Mouse (Mus musculus) thymus, adult 2 months (tissue): ENCODE data around the gene Uhrf1bp1. TPM values are rescaled to one million over a fixed set of nuclear protein-coding genes. Genes with fewer than 3 reads are reported as not detected.
"Not testable (repeated sequence)": the region's sequence is repeated elsewhere in the genome, so short reads cannot be mapped to it uniquely, and the experiment has no call there.

ENCODE experiments used
- DNase-seq: peaks from one replicate; pipeline ENCODE4 v3.0.0; 2021
- H3K27ac ChIP-seq: fragments of 200-500 bp; 2 replicates; pipeline ENCODE4 v1.5.1; 2012; ENCODE audit warnings: low read length, control low read depth; ENCODE audit not compliant: control insufficient read depth, insufficient read depth
- H3K27me3 ChIP-seq: fragments of 200-500 bp; 2 replicates; pipeline ENCODE4 v1.6.1; 2012; ENCODE audit warnings: mild to moderate bottlenecking, low read length, moderate library complexity, mixed read lengths; ENCODE audit not compliant: control insufficient read depth, insufficient read depth
- H3K36me3 ChIP-seq: fragments of 200-500 bp; 2 replicates; pipeline ENCODE4 v1.6.1; 2012; ENCODE audit warnings: mild to moderate bottlenecking, low read length, moderate library complexity; ENCODE audit not compliant: control insufficient read depth, insufficient read depth
- H3K4me1 ChIP-seq: fragments of 200-500 bp; replicated peaks from 2 replicates; pipeline ENCODE4 v1.6.1; 2012; ENCODE audit warnings: low read length; ENCODE audit not compliant: control insufficient read depth, insufficient read depth
- H3K4me3 ChIP-seq: fragments of 200-500 bp; 2 replicates; pipeline ENCODE4 v1.5.1; 2012; ENCODE audit warnings: mild to moderate bottlenecking, low read length, control low read depth, moderate library complexity; ENCODE audit not compliant: control insufficient read depth, insufficient read depth
- CTCF ChIP-seq: fragments of 200-500 bp; IDR thresholded peaks from 2 replicates; pipeline ENCODE4 v1.5.1; 2012; ENCODE audit warnings: mild to moderate bottlenecking, control low read depth, low read length, moderate library complexity, borderline replicate concordance; ENCODE audit not compliant: control insufficient read depth, poor library complexity, insufficient read depth; ENCODE audit errors: extremely low read depth
- POLR2A ChIP-seq: fragments of 200-500 bp; IDR thresholded peaks from 2 replicates; pipeline ENCODE4 v1.6.1; 2012; ENCODE audit warnings: mild to moderate bottlenecking, low read length, control low read depth, moderate library complexity; ENCODE audit not compliant: control insufficient read depth, poor library complexity, insufficient read depth; ENCODE audit errors: extremely low read depth
- WGBS: fragments of 180-500 bp; shearing (Covaris S2); methylation state at CpG from one replicate; pipeline ENCODE4 v1.1.7; 2018; 5-methylcytosine and 5-hydroxymethylcytosine counted together
- polyA plus RNA-seq: library from polyadenylated mRNA; depleted of rRNA; stranded (reverse); fragments of >200 nt; gene quantifications from 2 replicates; pipeline ENCODE4 v1.2.3, GENCODE M21; 2012

The Uhrf1bp1 gene
- polyA plus RNA-seq, 1 experiment = 4.4 TPM

DNA sequence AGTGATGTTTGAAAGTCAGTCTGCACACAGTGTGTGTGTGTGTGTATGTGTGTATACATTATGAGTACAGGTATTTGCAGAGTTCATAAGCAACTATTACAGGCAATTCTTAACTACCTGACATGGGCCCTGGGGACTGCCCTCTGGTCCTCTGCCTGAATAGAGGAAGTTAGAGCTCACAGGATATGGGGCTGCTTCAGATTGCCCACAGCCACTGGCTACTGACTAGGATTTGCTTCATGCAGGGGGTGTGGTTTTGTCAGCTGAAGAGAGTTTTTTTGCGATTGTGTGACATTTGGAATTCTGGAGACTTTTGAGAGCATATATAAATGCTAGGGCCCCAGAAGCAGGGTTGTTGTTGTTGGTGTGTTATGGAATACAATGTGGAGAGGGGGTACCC is 31.3 kb upstream of the Uhrf1bp1 start:
- peaks cover 24% of the 10 kb centered on the region for H3K4me1 ChIP-seq

DNA sequence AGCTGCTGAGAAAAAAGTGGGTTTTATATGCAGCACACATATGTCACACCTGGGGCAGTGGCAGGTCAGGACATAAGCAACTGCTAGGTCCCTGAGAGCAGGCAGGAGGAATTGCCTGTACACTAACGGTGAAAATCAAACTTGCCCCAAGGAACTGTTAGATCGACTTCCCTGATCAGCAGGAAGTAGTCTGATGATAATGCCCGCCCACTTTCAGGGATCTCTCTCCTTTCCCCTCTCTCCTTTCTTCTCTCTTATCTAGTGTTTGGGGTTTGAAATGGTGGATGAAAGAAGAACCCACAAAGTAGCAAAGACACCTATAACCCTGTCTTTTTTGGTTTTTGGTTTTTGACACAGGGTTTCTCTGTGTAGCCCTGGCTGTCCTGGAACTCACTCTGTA is 30.7 kb upstream of the Uhrf1bp1 start:
- Histone ChIP-seq H3K27ac (peak overlapping the region; percentile 72), H3K4me1 (peaks cover 24% of the 10 kb centered on the region), H3K36me3 (no peaks in the 10 kb centered on the region), H3K27me3 (no peaks in the 10 kb centered on the region), H3K4me3 (no peak overlapping the region)
- peak; percentile 10 for DNase-seq
- TF ChIP-seq POLR2A (no peak), CTCF (no peak)
- WGBS = 0% methylated on average over 3 of the region's 3 CpGs

More for the DNA sequence above, 31.3 kb upstream of the Uhrf1bp1 start:
- Histone ChIP-seq H3K4me3 (no peak overlapping the region), H3K36me3 (no peaks in the 10 kb centered on the region), H3K27me3 (no peaks in the 10 kb centered on the region), H3K27ac (peak overlapping the region; percentile 72; the same call in 1 of the 2 replicates)
- DNase-seq = no peak
- TF ChIP-seq CTCF (no peak), POLR2A (no peak)
- 6% methylated on average over 1 of the region's 1 CpGs for WGBS

DNA sequence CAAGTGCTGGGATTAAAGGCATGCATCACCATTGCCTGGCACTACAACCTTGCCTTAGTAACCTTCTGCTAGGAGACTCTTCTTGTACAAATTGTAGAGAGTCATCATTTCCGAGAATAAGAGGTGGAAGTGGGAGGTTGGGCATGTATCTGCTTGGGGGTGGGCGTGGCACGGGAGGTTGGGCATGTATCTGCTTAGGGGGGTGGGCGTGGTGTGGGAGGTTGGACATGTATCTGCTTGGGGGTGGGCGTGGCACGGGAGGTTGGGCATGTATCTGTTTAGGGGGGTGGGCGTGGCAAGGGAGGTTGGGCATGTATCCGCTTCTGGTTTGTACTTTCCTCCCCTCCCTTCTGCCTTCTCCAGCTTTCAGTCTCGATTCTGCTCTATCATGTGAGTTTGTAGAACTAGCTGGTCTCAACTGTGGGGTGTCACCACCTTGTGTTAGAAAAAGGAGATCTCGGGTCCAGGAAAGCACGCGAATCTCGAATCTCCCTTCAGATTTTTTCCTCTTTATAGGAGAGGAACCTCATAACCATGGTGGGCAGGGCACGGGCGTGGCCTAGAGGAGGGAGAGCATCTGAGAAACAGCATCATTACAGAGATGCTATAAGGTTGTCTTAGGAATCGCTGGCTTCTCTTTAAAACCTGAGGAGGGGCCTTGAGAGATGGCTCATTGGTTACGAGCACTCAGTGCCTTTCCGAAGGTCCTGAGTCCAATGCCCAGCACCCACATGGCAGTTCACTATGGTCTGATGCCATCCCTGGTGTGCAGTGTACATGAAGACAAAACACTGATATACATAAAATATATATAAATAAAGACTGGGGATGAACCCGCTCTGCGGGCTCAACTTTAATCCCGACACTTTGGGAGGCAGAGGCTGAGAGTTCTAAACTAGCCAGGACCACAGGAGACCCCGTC is 30.0 kb upstream of the Uhrf1bp1 start:
- WGBS = under 1% methylated on average over 22 of the region's 22 CpGs
- peak; percentile 79 for DNase-seq
- Histone ChIP-seq H3K4me3 (peak overlapping the region; percentile 30), H3K27ac (peak overlapping the region; percentile 74), H3K36me3 (no peaks in the 10 kb centered on the region), H3K27me3 (no peaks in the 10 kb centered on the region), H3K4me1 (peaks cover 24% of the 10 kb centered on the region)
- TF ChIP-seq POLR2A = no peak
- no peak for TF ChIP-seq CTCF

DNA sequence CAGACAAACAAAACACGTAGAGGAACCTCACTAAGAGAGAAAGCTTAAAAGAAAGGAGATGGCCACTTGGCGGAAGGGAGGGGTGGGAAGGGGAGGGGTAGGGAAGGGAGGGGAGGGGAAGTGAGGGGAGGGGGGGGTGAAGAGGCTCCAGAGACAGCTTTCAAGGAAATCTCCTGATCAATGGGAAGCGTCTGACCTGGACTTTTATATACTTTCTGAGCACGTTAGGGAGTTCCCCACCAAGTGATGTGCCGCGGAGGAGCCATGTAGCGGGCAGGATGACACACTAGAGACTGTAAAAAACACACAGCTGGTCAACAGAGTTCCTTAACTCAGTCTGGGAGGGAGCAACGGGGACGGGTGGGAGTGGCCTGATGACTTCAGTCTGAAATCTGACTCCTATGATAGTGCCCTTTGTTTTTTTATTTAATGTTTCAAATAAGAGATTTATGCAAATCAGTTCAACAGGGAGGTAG is 29.3 kb upstream of the Uhrf1bp1 start:
- H3K4me1 ChIP-seq = peaks cover 19% of the 10 kb centered on the region
- no peaks in the 10 kb centered on the region for H3K36me3 ChIP-seq
- H3K27ac ChIP-seq = peak overlapping the region; percentile 74
- DNase-seq = peak; percentile 16
- TF ChIP-seq POLR2A (no peak), CTCF (no peak)
- no peak overlapping the region for H3K4me3 ChIP-seq
- no peaks in the 10 kb centered on the region for H3K27me3 ChIP-seq
- 1% methylated on average over 9 of the region's 9 CpGs for WGBS

DNA sequence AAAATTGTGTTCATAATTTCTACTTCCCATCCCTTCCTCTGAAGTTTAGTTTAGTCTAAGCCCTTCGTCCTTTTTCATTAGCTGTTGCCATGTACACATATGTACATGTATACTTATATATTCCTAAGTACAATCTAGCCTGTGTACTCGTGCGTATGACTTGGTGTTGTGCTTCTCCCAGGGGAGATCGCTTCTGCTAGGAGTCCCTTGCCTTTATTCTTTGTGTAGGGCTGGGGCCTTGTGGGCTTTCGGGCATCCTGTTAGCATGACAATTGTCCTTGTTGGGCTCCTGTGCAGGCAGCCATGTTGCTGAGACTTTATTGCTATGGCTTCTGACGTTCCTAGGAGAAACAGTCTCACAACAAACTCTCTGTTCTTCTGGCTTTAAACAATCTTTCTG is 28.7 kb upstream of the Uhrf1bp1 start:
- Histone ChIP-seq H3K36me3 (no peaks in the 10 kb centered on the region), H3K27me3 (no peaks in the 10 kb centered on the region), H3K27ac (no peak overlapping the region), H3K4me1 (peaks cover 18% of the 10 kb centered on the region), H3K4me3 (no peak overlapping the region)
- whole genome bisulfite sequencing = 77% methylated on average over 6 of the region's 6 CpGs
- TF ChIP-seq CTCF (no peak), POLR2A (no peak)
- DNase-seq = no peak

DNA sequence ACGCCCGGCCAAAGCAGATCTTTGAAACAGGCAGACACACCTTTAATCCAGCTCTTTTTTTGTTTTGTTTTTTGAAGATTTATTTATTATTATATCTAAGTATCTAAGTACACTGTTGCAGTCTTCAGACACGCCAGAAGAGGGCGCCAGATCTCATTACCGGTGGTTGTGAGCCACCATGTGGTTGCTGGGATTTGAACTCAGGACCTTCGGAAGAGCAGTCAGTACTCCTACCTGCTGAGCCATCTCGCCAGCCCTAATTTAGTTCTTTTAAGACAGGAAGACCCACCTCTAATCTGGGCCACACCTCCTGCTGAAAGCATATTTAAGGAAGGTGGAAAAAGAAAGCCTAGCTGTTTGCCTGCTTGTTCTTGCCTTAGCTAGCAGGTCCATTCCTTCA is 25.8 kb upstream of the Uhrf1bp1 start:
- Histone ChIP-seq H3K27ac (no peak overlapping the region), H3K4me3 (no peak overlapping the region), H3K4me1 (peaks cover 12% of the 10 kb centered on the region), H3K27me3 (no peaks in the 10 kb centered on the region), H3K36me3 (no peaks in the 10 kb centered on the region)
- 55% methylated on average over 7 of the region's 7 CpGs for WGBS
- TF ChIP-seq POLR2A (no peak), CTCF (peak; percentile 54; the same call in 1 of the 2 replicates)
- peak; percentile 27 for DNase-seq

DNA sequence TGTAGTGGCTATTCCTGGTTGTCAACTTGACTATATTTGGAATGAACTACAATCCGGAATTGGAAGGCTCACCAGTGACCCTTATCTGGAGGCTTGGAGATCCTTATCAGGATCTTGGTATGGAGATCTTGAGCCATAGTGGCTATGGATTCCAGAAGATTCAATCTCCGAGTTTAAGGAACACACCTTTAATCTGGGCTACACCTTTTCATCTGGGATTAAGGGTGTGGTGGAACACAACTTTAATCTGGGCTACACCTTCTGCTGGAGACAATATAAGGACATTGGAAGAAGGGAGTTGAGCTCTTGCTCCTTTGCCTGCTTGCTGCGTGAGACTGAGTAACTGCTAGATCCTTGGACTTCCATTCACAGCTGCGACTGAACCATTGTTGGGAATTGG is 18.4 kb upstream of the Uhrf1bp1 start, which contains the start of gene Snrpc:
Snrpc (plus strand) TSS at position 301 of the 400 bp plus-strand sequence.
- not testable (repeated sequence) for H3K27ac ChIP-seq, DNase-seq, H3K36me3 ChIP-seq, H3K4me3 ChIP-seq, H3K4me1 ChIP-seq, H3K27me3 ChIP-seq
- WGBS = 89% methylated on average over 4 of the region's 4 CpGs
